Mouse (Mus musculus): ENCODE measurements around the gene Cyp3a25. TPM values are rescaled to one million over a fixed set of nuclear protein-coding genes. Genes with fewer than 3 reads are reported as not detected.
"Not testable (repeated sequence)": the region's sequence is repeated elsewhere in the genome, so short reads cannot be mapped to it uniquely, and the experiment has no call there.

Gene Cyp3a25
- polyA plus RNA-seq (2012; ENCODE audit: insufficient read depth, insufficient read length, missing spikeins): 0.67 TPM in 1 of 2 replicates, not detected in the other

- not testable (repeated sequence) for H3K4me3 ChIP-seq (ENCODE audit: insufficient read depth, low read depth, low read length); H3K27ac ChIP-seq (replicated peaks; ENCODE audit: low read depth, low read length); H3K4me1 ChIP-seq (ENCODE audit: control insufficient read depth, insufficient read depth, insufficient read length, low read length)
Measured at GRCm38 (mm10) chr5:146009509-146009908, at the start of gene Cyp3a25. Gene Cyp3a25 (minus strand): TSS chr5:146009618.

- Histone ChIP-seq H3K4me1 (ENCODE audit: control insufficient read depth, insufficient read depth, insufficient read length, low read length) (no peaks in the 10 kb centered on the region), H3K4me3 (ENCODE audit: insufficient read depth, low read depth, low read length) (no peak overlapping the region), H3K27ac (replicated peaks; ENCODE audit: low read depth, low read length) (no peak overlapping the region)
Measured at GRCm38 (mm10) chr5:146021136-146021535, 11.7 kb upstream of the Cyp3a25 start.

- no peak overlapping the region for H3K27ac ChIP-seq (replicated peaks; ENCODE audit: low read depth, low read length)
- H3K4me1 ChIP-seq (ENCODE audit: control insufficient read depth, insufficient read depth, insufficient read length, low read length): no peaks in the 10 kb centered on the region
- no peak overlapping the region for H3K4me3 ChIP-seq (ENCODE audit: insufficient read depth, low read depth, low read length)
Measured at GRCm38 (mm10) chr5:146018275-146018674, 8.9 kb upstream of the Cyp3a25 start.

- H3K4me1 ChIP-seq (ENCODE audit: control insufficient read depth, insufficient read depth, insufficient read length, low read length): no peaks in the 10 kb centered on the region
- H3K4me3 ChIP-seq (ENCODE audit: insufficient read depth, low read depth, low read length): no peak overlapping the region
- H3K27ac ChIP-seq (replicated peaks; ENCODE audit: low read depth, low read length): no peak overlapping the region
Measured at GRCm38 (mm10) chr5:146011251-146011650, 1.8 kb upstream of the Cyp3a25 start.

GRCm38 (mm10) chr5:145967080-145967479, 42.3 kb downstream of the Cyp3a25 start:
- no peaks in the 10 kb centered on the region for H3K4me1 ChIP-seq (ENCODE audit: control insufficient read depth, insufficient read depth, insufficient read length, low read length)
- no peak overlapping the region for H3K27ac ChIP-seq (replicated peaks; ENCODE audit: low read depth, low read length)
- no peak overlapping the region for H3K4me3 ChIP-seq (ENCODE audit: insufficient read depth, low read depth, low read length)

Other genes with a start within 250 kb of the Cyp3a25 start
- gene Cyp3a44, start 203.7 kb downstream of the Cyp3a25 start, polyA plus RNA-seq (2012; ENCODE audit: insufficient read depth, insufficient read length, missing spikeins): not detected in 2 replicates
- 2.5 TPM in 1 of 2 replicates, not detected in the other for gene Cyp3a11, start 129.7 kb downstream of the Cyp3a25 start, polyA plus RNA-seq (2012; ENCODE audit: insufficient read depth, insufficient read length, missing spikeins)
- gene Cyp3a59, start 69.6 kb upstream of the Cyp3a25 start, polyA plus RNA-seq (2012; ENCODE audit: insufficient read depth, insufficient read length, missing spikeins): not detected in 2 replicates
- gene Gm5565, start 150.9 kb upstream of the Cyp3a25 start, polyA plus RNA-seq (2012; ENCODE audit: insufficient read depth, insufficient read length, missing spikeins): not detected in 2 replicates
- gene Gm6309, start 161.1 kb upstream of the Cyp3a25 start, polyA plus RNA-seq (2012; ENCODE audit: insufficient read depth, insufficient read length, missing spikeins): not detected in 2 replicates
- not detected in 2 replicates for gene 1700001J03Rik, start 175.7 kb upstream of the Cyp3a25 start, polyA plus RNA-seq (2012; ENCODE audit: insufficient read depth, insufficient read length, missing spikeins)
- gene Rnf6, start 211.9 kb upstream of the Cyp3a25 start, polyA plus RNA-seq (2012; ENCODE audit: insufficient read depth, insufficient read length, missing spikeins): 31.2 and 34.1 TPM in 2 replicates
- 17.8 and 18.4 TPM in 2 replicates for gene Cdk8, start 221.6 kb upstream of the Cyp3a25 start, polyA plus RNA-seq (2012; ENCODE audit: insufficient read depth, insufficient read length, missing spikeins)